In genomic region chr11:68973250-68974058, GRCm38 (mm10) we compare ENCODE assay signal across 8 mouse cellular contexts. TPM values are rescaled to one million over a fixed set of nuclear protein-coding genes. Genes with fewer than 3 reads are reported as not detected.
DNase-seq lines count a peak whose midpoint lies in the region; ATAC-seq lines count a peak whose summit lies in the region.
"Not testable (repeated sequence)": the region's sequence is repeated elsewhere in the genome, so short reads cannot be mapped to it uniquely, and the experiment has no call there.

No protein-coding gene starts in this region.

- WGBS in heart, embryonic 14.5 days: under 1% methylated on average over 37 of the region's 38 CpGs
- WGBS in liver, embryonic 12.5 days (ENCODE audit: insufficient replicate concordance): 1% methylated on average over 38 of the region's 38 CpGs

- H3K4me3 ChIP-seq in brown adipose tissue, adult 24 weeks (ENCODE audit: insufficient read depth, low read depth, low read length): peak overlapping the region; percentile 60
- H3K4me3 ChIP-seq in heart, embryonic 14.5 days (ENCODE audit: control insufficient read depth in 1 of 2, insufficient read depth in 1 of 2, low read depth in 1 of 2, low read length in 2 of 2): peak overlapping the region; percentile 48 to 61
- peak overlapping the region; percentile 56 for H3K4me3 ChIP-seq in liver, embryonic 12.5 days

- peak; percentile 44 for DNase-seq in fibroblast of lung, adult 2 months (ENCODE audit: low read depth)
- peak; percentile 92 for DNase-seq in kidney, postnatal 10 days
- DNase-seq in naive thymus-derived CD4-positive, alpha-beta T cell, adult 2 months (ENCODE audit: low read depth): peak; percentile 79
- DNase-seq in splenic B cell, adult 2 months (ENCODE audit: low read depth, low spot score): peak; percentile 70

- H3K9me3 ChIP-seq in heart, embryonic 14.5 days (ENCODE audit: control insufficient read depth, low read length); liver, embryonic 12.5 days (replicated peaks): not testable (repeated sequence)

- peak overlapping the region; percentile 64 for H3K9ac ChIP-seq in heart, embryonic 14.5 days (ENCODE audit: low read length)
- peak overlapping the region; percentile 59 for H3K9ac ChIP-seq in liver, embryonic 12.5 days

- peak overlapping the region; percentile 76 for H3K4me2 ChIP-seq in heart, embryonic 14.5 days (ENCODE audit: low read length)
- H3K4me2 ChIP-seq in liver, embryonic 12.5 days: peak overlapping the region; percentile 77

- not testable (repeated sequence) for H3K27me3 ChIP-seq in heart, embryonic 14.5 days (ENCODE audit: control insufficient read depth, insufficient read depth, low read length); splenic B cell, adult 2 months (ENCODE audit: control insufficient read depth, insufficient read depth, low read length, poor library complexity, severe bottlenecking)
- peaks cover 18% of the 10 kb centered on the region; the same call in 1 of the 2 replicates for H3K27me3 ChIP-seq in liver, embryonic 12.5 days (replicated peaks)

- ATAC-seq in CD4-positive, CD25-positive, alpha-beta regulatory T cell, adult 4 months: peak; percentile 94
- ATAC-seq in heart, embryonic 14.5 days (ENCODE audit: insufficient number of reproducible peaks, insufficient read depth, low FRiP score, low read depth): peak; percentile 77
- peak; percentile 85 for ATAC-seq in liver, embryonic 12.5 days

- peak overlapping the region; percentile 45; the same call in 1 of the 2 replicates for H3K27ac ChIP-seq in brown adipose tissue, adult 24 weeks (replicated peaks; ENCODE audit: low read depth, low read length)
- H3K27ac ChIP-seq in heart, embryonic 14.5 days (replicated peaks in 1 of 2; ENCODE audit: control insufficient read depth in 1 of 2, insufficient read depth in 1 of 2, low read depth in 2 of 2, low read length in 2 of 2): peak overlapping the region; percentile 26 to 49; a peak in 1 of 4 replicates
- not testable (repeated sequence) for H3K27ac ChIP-seq in liver, embryonic 12.5 days

- H3K36me3 ChIP-seq in heart, embryonic 14.5 days (ENCODE audit: control insufficient read depth, insufficient read depth, low read length); liver, embryonic 12.5 days; splenic B cell, adult 2 months (ENCODE audit: control insufficient read depth, insufficient read depth, low read length, poor library complexity, severe bottlenecking): not testable (repeated sequence)

- peaks cover 11% of the 10 kb centered on the region for H3K4me1 ChIP-seq in brown adipose tissue, adult 24 weeks (ENCODE audit: control insufficient read depth, insufficient read depth, insufficient read length, low read length)
- peaks cover 28 to 29% of the 10 kb centered on the region in 2 experiments for H3K4me1 ChIP-seq in heart, embryonic 14.5 days (ENCODE audit: control insufficient read depth in 2 of 2, insufficient read depth in 2 of 2, low read length in 2 of 2)
- H3K4me1 ChIP-seq in liver, embryonic 12.5 days: peaks cover 30% of the 10 kb centered on the region

RNA-seq across cellular contexts. Expression of gene Rangrf, which starts 1.5 kb away (rescaled TPM):
- 10 to 100 TPM; 36.9 to 71.7 TPM for polyA plus RNA-seq in CD4-positive, CD25-positive, alpha-beta regulatory T cell, adult 4 months (2017; shearing (Covaris generic))
- polyA plus RNA-seq in brown adipose tissue, adult 24 weeks (2012; ENCODE audit: insufficient read depth, insufficient read length, missing spikeins): 9.0 and 12.7 TPM in 2 replicates
- polyA plus RNA-seq in heart, embryonic 14.5 days (2014; fragmentation: Nextera tagmentation; extraction: Ambion mirVana): 68.8 and 71.8 TPM in 2 replicates
- polyA plus RNA-seq in liver, embryonic 12.5 days (2016; fragmentation: Nextera tagmentation; extraction: Ambion mirVana): 54.7 and 61.0 TPM in 2 replicates

RNA-seq across cellular contexts. Expression of gene Slc25a35, which starts 5.5 kb away (rescaled TPM):
- polyA plus RNA-seq in CD4-positive, CD25-positive, alpha-beta regulatory T cell, adult 4 months (2017; shearing (Covaris generic)): 10 to 100 TPM in 1 of 2 experiments, 1 to 10 TPM in 1; 5.0 to 10.7 TPM
- polyA plus RNA-seq in brown adipose tissue, adult 24 weeks (2012; ENCODE audit: insufficient read depth, insufficient read length, missing spikeins): 170 and 220 TPM in 2 replicates
- polyA plus RNA-seq in heart, embryonic 14.5 days (2014; fragmentation: Nextera tagmentation; extraction: Ambion mirVana): 1.1 and 1.2 TPM in 2 replicates
- polyA plus RNA-seq in liver, embryonic 12.5 days (2016; fragmentation: Nextera tagmentation; extraction: Ambion mirVana): 0.87 and 0.90 TPM in 2 replicates

RNA-seq across cellular contexts. Expression of gene Arhgef15, which starts 16.2 kb away (rescaled TPM):
- under 1 TPM; 0.16 to 0.19 TPM for polyA plus RNA-seq in CD4-positive, CD25-positive, alpha-beta regulatory T cell, adult 4 months (2017; shearing (Covaris generic))
- 7.1 and 19.0 TPM in 2 replicates for polyA plus RNA-seq in brown adipose tissue, adult 24 weeks (2012; ENCODE audit: insufficient read depth, insufficient read length, missing spikeins)
- 10.7 and 10.8 TPM in 2 replicates for polyA plus RNA-seq in heart, embryonic 14.5 days (2014; fragmentation: Nextera tagmentation; extraction: Ambion mirVana)
- polyA plus RNA-seq in liver, embryonic 12.5 days (2016; fragmentation: Nextera tagmentation; extraction: Ambion mirVana): 2.9 and 3.0 TPM in 2 replicates

RNA-seq across cellular contexts. Expression of gene Pfas, which starts 34.8 kb away (rescaled TPM):
- polyA plus RNA-seq in CD4-positive, CD25-positive, alpha-beta regulatory T cell, adult 4 months (2017; shearing (Covaris generic)): 10 to 100 TPM; 20.2 to 33.9 TPM
- 7.8 and 11.1 TPM in 2 replicates for polyA plus RNA-seq in brown adipose tissue, adult 24 weeks (2012; ENCODE audit: insufficient read depth, insufficient read length, missing spikeins)
- polyA plus RNA-seq in heart, embryonic 14.5 days (2014; fragmentation: Nextera tagmentation; extraction: Ambion mirVana): 14.3 and 16.5 TPM in 2 replicates
- 42.2 and 44.4 TPM in 2 replicates for polyA plus RNA-seq in liver, embryonic 12.5 days (2016; fragmentation: Nextera tagmentation; extraction: Ambion mirVana)

RNA-seq across cellular contexts. Expression of gene Ctc1, which starts 42.3 kb away (rescaled TPM):
- polyA plus RNA-seq in CD4-positive, CD25-positive, alpha-beta regulatory T cell, adult 4 months (2017; shearing (Covaris generic)): 10 to 100 TPM; 12.5 to 13.5 TPM
- 6.2 and 11.8 TPM in 2 replicates for polyA plus RNA-seq in brown adipose tissue, adult 24 weeks (2012; ENCODE audit: insufficient read depth, insufficient read length, missing spikeins)
- 38.8 and 43.8 TPM in 2 replicates for polyA plus RNA-seq in heart, embryonic 14.5 days (2014; fragmentation: Nextera tagmentation; extraction: Ambion mirVana)
- polyA plus RNA-seq in liver, embryonic 12.5 days (2016; fragmentation: Nextera tagmentation; extraction: Ambion mirVana): 31.4 and 34.2 TPM in 2 replicates

Comparison
In these comparisons a context has a peak if more than half of its experiments do, and no peak if none do; other contexts are left out.
1. RNA of gene Slc25a35, which starts 5.5 kb away (polyA plus RNA-seq): 170 to 220 TPM in brown adipose tissue, adult 24 weeks; 5.0 to 10.7 TPM in CD4-positive, CD25-positive, alpha-beta regulatory T cell, adult 4 months, 1.1 to 1.2 TPM in heart, embryonic 14.5 days and 0.87 to 0.90 TPM in liver, embryonic 12.5 days; every median in the first group is over 10 times any median in the second.
2. Peak in every context shown above with its lines, with median percentiles within 50 percentile points of each other: ATAC-seq, H3K4me3 ChIP-seq and DNase-seq.